Mouse (Mus musculus): ENCODE data around the gene Ces1g. TPM values are rescaled to one million over a fixed set of nuclear protein-coding genes. Genes with fewer than 3 reads are reported as not detected.

Gene Ces1g
- polyA plus RNA-seq, 1 experiment: not detected

DNA sequence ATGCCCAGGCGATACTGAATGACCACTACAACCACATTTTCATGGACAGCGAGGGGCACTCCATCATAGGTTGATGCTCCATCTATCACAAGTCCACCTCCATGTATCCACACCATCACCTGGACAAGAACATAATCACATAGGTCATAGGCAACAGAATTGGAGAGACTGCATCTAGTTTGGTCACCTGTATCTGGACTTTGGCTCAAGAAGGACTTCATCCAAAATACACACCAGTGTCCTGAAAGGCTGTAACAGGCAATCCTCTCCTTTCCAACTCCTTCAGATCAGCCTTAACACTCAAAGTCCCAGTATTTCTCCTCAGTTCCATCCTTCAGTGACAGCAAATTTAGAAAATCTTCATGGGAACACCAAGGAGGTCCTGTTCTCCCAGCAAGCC is 6.0 kb downstream of the Ces1g start:
- H3K36me3 ChIP-seq (ENCODE audit: control insufficient read depth, insufficient read depth, low read length, poor library complexity, severe bottlenecking): no peaks in the 10 kb centered on the region
- H3K4me3 ChIP-seq (ENCODE audit: low read depth, low read length): no peak overlapping the region
- H3K9ac ChIP-seq (ENCODE audit: low read depth, poor library complexity, severe bottlenecking): no peak overlapping the region
- no peak for TF ChIP-seq POLR2A (IDR thresholded peaks at IDR 0.05; ENCODE audit: insufficient read depth, low read length)
- no peak for TF ChIP-seq EP300 (IDR thresholded peaks at IDR 0.05; ENCODE audit: insufficient read depth, low read depth, low read length)
- no peak for TF ChIP-seq CTCF (IDR thresholded peaks at IDR 0.05; ENCODE audit: low read depth, low read length)
- no peak overlapping the region for H3K27ac ChIP-seq (ENCODE audit: insufficient read depth, low read length)
- H3K9me3 ChIP-seq (replicated peaks; ENCODE audit: control insufficient read depth, insufficient read depth, low read length, poor library complexity, severe bottlenecking): no peaks in the 10 kb centered on the region
- H3K27me3 ChIP-seq (ENCODE audit: control insufficient read depth, insufficient read depth, low read length, poor library complexity, severe bottlenecking): no peaks in the 10 kb centered on the region
- H3K4me1 ChIP-seq (ENCODE audit: control insufficient read depth, insufficient read depth, low read length): peaks cover 1% of the 10 kb centered on the region

- H3K4me1 ChIP-seq (ENCODE audit: control insufficient read depth, insufficient read depth, low read length): no peaks in the 10 kb centered on the region
- H3K9ac ChIP-seq (ENCODE audit: low read depth, poor library complexity, severe bottlenecking): no peak overlapping the region
- H3K27ac ChIP-seq (ENCODE audit: insufficient read depth, low read length): no peak overlapping the region
- no peaks in the 10 kb centered on the region for H3K27me3 ChIP-seq (ENCODE audit: control insufficient read depth, insufficient read depth, low read length, poor library complexity, severe bottlenecking)
- TF ChIP-seq CTCF (IDR thresholded peaks at IDR 0.05; ENCODE audit: low read depth, low read length) (no peak), EP300 (IDR thresholded peaks at IDR 0.05; ENCODE audit: insufficient read depth, low read depth, low read length) (no peak), POLR2A (IDR thresholded peaks at IDR 0.05; ENCODE audit: insufficient read depth, low read length) (no peak)
- no peaks in the 10 kb centered on the region for H3K36me3 ChIP-seq (ENCODE audit: control insufficient read depth, insufficient read depth, low read length, poor library complexity, severe bottlenecking)
- no peaks in the 10 kb centered on the region for H3K9me3 ChIP-seq (replicated peaks; ENCODE audit: control insufficient read depth, insufficient read depth, low read length, poor library complexity, severe bottlenecking)
- no peak overlapping the region for H3K4me3 ChIP-seq (ENCODE audit: low read depth, low read length)
Measured at GRCm38 (mm10) chr8:93325123-93325522, 12.0 kb downstream of the Ces1g start.

DNA sequence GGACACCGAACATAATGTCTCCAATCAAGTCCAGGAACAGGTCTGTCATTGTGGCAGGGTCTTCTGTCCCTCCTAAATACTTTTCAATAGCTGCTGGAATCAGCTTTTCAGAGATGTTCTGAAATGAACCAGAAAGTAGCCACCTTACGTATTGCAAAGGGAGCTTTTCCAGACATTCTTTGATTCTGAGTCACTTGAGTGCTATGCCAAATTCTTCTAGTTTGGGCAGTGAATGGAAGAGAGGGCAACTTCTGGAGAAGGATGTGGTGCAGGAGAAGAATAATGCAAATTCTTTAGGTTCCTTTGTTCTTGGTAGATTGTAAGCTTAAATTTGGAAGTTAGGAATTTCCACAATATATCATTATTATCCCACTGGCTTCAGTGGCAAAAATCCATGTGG is 20.1 kb downstream of the Ces1g start:
- Histone ChIP-seq H3K27me3 (ENCODE audit: control insufficient read depth, insufficient read depth, low read length, poor library complexity, severe bottlenecking) (no peaks in the 10 kb centered on the region), H3K4me1 (ENCODE audit: control insufficient read depth, insufficient read depth, low read length) (no peaks in the 10 kb centered on the region), H3K9me3 (replicated peaks; ENCODE audit: control insufficient read depth, insufficient read depth, low read length, poor library complexity, severe bottlenecking) (no peaks in the 10 kb centered on the region), H3K4me3 (ENCODE audit: low read depth, low read length) (no peak overlapping the region), H3K27ac (ENCODE audit: insufficient read depth, low read length) (no peak overlapping the region), H3K9ac (ENCODE audit: low read depth, poor library complexity, severe bottlenecking) (no peak overlapping the region), H3K36me3 (ENCODE audit: control insufficient read depth, insufficient read depth, low read length, poor library complexity, severe bottlenecking) (no peaks in the 10 kb centered on the region)
- TF ChIP-seq POLR2A (IDR thresholded peaks at IDR 0.05; ENCODE audit: insufficient read depth, low read length): no peak
- TF ChIP-seq CTCF (IDR thresholded peaks at IDR 0.05; ENCODE audit: low read depth, low read length): no peak
- no peak for TF ChIP-seq EP300 (IDR thresholded peaks at IDR 0.05; ENCODE audit: insufficient read depth, low read depth, low read length)

DNA sequence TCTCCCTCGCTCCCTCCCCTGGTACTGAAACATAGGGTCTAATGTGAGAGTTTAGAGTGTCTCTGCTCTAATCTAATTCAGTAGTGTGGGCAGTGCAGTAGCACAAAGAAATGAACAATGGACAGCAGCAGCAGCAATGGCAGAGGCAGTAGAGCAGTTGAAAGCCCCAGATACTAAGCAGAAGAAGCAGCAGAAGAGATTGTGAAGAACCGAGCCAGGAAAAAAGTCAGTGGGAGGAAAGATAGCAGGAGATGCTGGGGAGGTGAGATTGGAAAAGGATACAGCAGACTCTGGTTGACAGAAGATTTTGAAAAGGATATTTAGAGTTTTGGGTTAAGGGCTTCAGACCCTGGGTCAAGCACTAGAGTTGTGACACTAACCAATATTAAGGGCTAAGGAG is 21.6 kb downstream of the Ces1g start:
- no peak overlapping the region for H3K4me3 ChIP-seq (ENCODE audit: low read depth, low read length)
- TF ChIP-seq POLR2A (IDR thresholded peaks at IDR 0.05; ENCODE audit: insufficient read depth, low read length): no peak
- TF ChIP-seq CTCF (IDR thresholded peaks at IDR 0.05; ENCODE audit: low read depth, low read length): no peak
- no peak for TF ChIP-seq EP300 (IDR thresholded peaks at IDR 0.05; ENCODE audit: insufficient read depth, low read depth, low read length)
- no peaks in the 10 kb centered on the region for H3K4me1 ChIP-seq (ENCODE audit: control insufficient read depth, insufficient read depth, low read length)
- H3K9ac ChIP-seq (ENCODE audit: low read depth, poor library complexity, severe bottlenecking): no peak overlapping the region
- no peaks in the 10 kb centered on the region for H3K9me3 ChIP-seq (replicated peaks; ENCODE audit: control insufficient read depth, insufficient read depth, low read length, poor library complexity, severe bottlenecking)
- H3K36me3 ChIP-seq (ENCODE audit: control insufficient read depth, insufficient read depth, low read length, poor library complexity, severe bottlenecking): no peaks in the 10 kb centered on the region
- no peaks in the 10 kb centered on the region for H3K27me3 ChIP-seq (ENCODE audit: control insufficient read depth, insufficient read depth, low read length, poor library complexity, severe bottlenecking)
- H3K27ac ChIP-seq (ENCODE audit: insufficient read depth, low read length): no peak overlapping the region

GRCm38 (mm10) chr8:93283896-93284295 is 53.2 kb downstream of the Ces1g start:
- Histone ChIP-seq H3K9ac (ENCODE audit: low read depth, poor library complexity, severe bottlenecking) (no peak overlapping the region), H3K27ac (ENCODE audit: insufficient read depth, low read length) (no peak overlapping the region), H3K27me3 (ENCODE audit: control insufficient read depth, insufficient read depth, low read length, poor library complexity, severe bottlenecking) (no peaks in the 10 kb centered on the region; the same call in 1 of the 2 replicates), H3K4me1 (ENCODE audit: control insufficient read depth, insufficient read depth, low read length) (no peaks in the 10 kb centered on the region), H3K36me3 (ENCODE audit: control insufficient read depth, insufficient read depth, low read length, poor library complexity, severe bottlenecking) (no peaks in the 10 kb centered on the region), H3K4me3 (ENCODE audit: low read depth, low read length) (no peak overlapping the region), H3K9me3 (replicated peaks; ENCODE audit: control insufficient read depth, insufficient read depth, low read length, poor library complexity, severe bottlenecking) (0 out of 2 replicates have a peak, but pooled peaks cover 3% of the 10 kb centered on the region)
- TF ChIP-seq EP300 (IDR thresholded peaks at IDR 0.05; ENCODE audit: insufficient read depth, low read depth, low read length) (no peak), POLR2A (IDR thresholded peaks at IDR 0.05; ENCODE audit: insufficient read depth, low read length) (no peak), CTCF (IDR thresholded peaks at IDR 0.05; ENCODE audit: low read depth, low read length) (no peak)

DNA sequence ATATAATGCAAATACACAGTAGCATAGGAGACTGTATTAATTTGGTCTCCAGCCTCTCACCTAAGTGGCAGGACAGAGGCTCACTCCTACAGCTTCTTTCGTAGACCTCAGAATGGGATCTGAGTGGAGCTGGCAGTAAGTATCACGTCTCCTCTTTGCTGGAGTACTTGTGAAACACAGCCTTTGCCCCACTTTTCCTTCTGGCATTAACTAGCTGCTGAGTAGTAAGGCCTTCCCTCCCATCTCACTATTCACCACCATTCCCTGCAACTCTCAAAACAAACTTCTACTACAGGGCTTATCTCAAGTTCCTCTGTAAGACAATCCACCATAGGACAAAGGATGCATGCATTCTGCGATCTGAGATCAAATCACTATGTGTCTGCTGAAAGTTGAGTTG is 54.8 kb downstream of the Ces1g start:
- TF ChIP-seq EP300 (IDR thresholded peaks at IDR 0.05; ENCODE audit: insufficient read depth, low read depth, low read length) (no peak), CTCF (IDR thresholded peaks at IDR 0.05; ENCODE audit: low read depth, low read length) (no peak), POLR2A (IDR thresholded peaks at IDR 0.05; ENCODE audit: insufficient read depth, low read length) (no peak)
- no peaks in the 10 kb centered on the region; the same call in 1 of the 2 replicates for H3K27me3 ChIP-seq (ENCODE audit: control insufficient read depth, insufficient read depth, low read length, poor library complexity, severe bottlenecking)
- no peak overlapping the region for H3K9ac ChIP-seq (ENCODE audit: low read depth, poor library complexity, severe bottlenecking)
- H3K36me3 ChIP-seq (ENCODE audit: control insufficient read depth, insufficient read depth, low read length, poor library complexity, severe bottlenecking): no peaks in the 10 kb centered on the region
- H3K4me1 ChIP-seq (ENCODE audit: control insufficient read depth, insufficient read depth, low read length): no peaks in the 10 kb centered on the region
- H3K4me3 ChIP-seq (ENCODE audit: low read depth, low read length): no peak overlapping the region
- no peaks in the 10 kb centered on the region for H3K9me3 ChIP-seq (replicated peaks; ENCODE audit: control insufficient read depth, insufficient read depth, low read length, poor library complexity, severe bottlenecking)
- no peak overlapping the region for H3K27ac ChIP-seq (ENCODE audit: insufficient read depth, low read length)
